Mouse (Mus musculus): ENCODE measurements at regions not wholly inside any gene's neighbourhood (a gene's known extent, or its start where the extent isn't known, plus 50 kb on each side); places are given as distances from the start of the nearest gene placed in this dataset.

- Histone ChIP-seq H3K27ac (ENCODE audit: low read length) (0 out of 2 replicates have a peak overlapping the region, but pooled peaks have one; percentile 55), H3K4me1 (ENCODE audit: control insufficient read depth, insufficient read depth, low read length) (peaks cover 17% of the 10 kb centered on the region; the same call in 1 of the 2 replicates), H3K4me3 (ENCODE audit: low read depth, low read length) (no peak overlapping the region), H3K4me2 (replicated peaks; ENCODE audit: low read depth, low read length) (no peak overlapping the region; the same call in 1 of the 2 replicates), H3K36me3 (ENCODE audit: control insufficient read depth, insufficient read depth, low read length) (no peaks in the 10 kb centered on the region), H3K9ac (replicated peaks; ENCODE audit: low read depth, low read length) (no peak overlapping the region), H3K9me3 (ENCODE audit: control insufficient read depth, low read depth, low read length) (no peaks in the 10 kb centered on the region), H3K27me3 (ENCODE audit: control insufficient read depth, insufficient read depth, low read length) (no peaks in the 10 kb centered on the region)
- peak; percentile 31; the same call in 1 of the 2 replicates for ATAC-seq (ENCODE audit: insufficient number of reproducible peaks, insufficient read depth, low FRiP score, low read depth)
- WGBS = 4% methylated on average over 4 of the region's 4 CpGs
Measured at GRCm38 (mm10) chr1:128643316-128643776, 51.3 kb upstream of the Cxcr4 start.

- H3K4me2 ChIP-seq (replicated peaks; ENCODE audit: low read depth, low read length) = no peak overlapping the region
- no peak for ATAC-seq (ENCODE audit: insufficient number of reproducible peaks, insufficient read depth, low FRiP score, low read depth)
- no peak overlapping the region for H3K27ac ChIP-seq (ENCODE audit: low read length)
- no peaks in the 10 kb centered on the region for H3K27me3 ChIP-seq (ENCODE audit: control insufficient read depth, insufficient read depth, low read length)
- H3K36me3 ChIP-seq (ENCODE audit: control insufficient read depth, insufficient read depth, low read length) = no peaks in the 10 kb centered on the region
- no peak overlapping the region for H3K9ac ChIP-seq (replicated peaks; ENCODE audit: low read depth, low read length)
- WGBS = 77% methylated on average over 2 of the region's 2 CpGs
- H3K4me1 ChIP-seq (ENCODE audit: control insufficient read depth, insufficient read depth, low read length) = peaks cover 17% of the 10 kb centered on the region; the same call in 1 of the 2 replicates
- no peaks in the 10 kb centered on the region for H3K9me3 ChIP-seq (ENCODE audit: control insufficient read depth, low read depth, low read length)
- H3K4me3 ChIP-seq (ENCODE audit: low read depth, low read length) = no peak overlapping the region
Measured at GRCm38 (mm10) chr1:128642212-128642611, 50.1 kb upstream of the Cxcr4 start.
